Mouse (Mus musculus) layer of hippocampus, postnatal 36 days (tissue): ENCODE results near the gene Dop1b. TPM values are rescaled to one million over a fixed set of nuclear protein-coding genes. Genes with fewer than 3 reads are reported as not detected.
A peak's percentile ranks its signal among the peaks of the same experiment; 100 is the strongest.

Source experiments
- DNase-seq, 2 experiments: peaks; one replicate each; pipeline ENCODE4 v3.0.0; 2022
- total RNA-seq, 2 experiments: library from RNA; stranded (reverse); gene quantifications; 2 replicates each; pipeline ENCODE4 v1.2.3; 2021

Dop1b gene
- total RNA-seq, 2 experiments from 2014 or later = 104 to 114 TPM

DNA sequence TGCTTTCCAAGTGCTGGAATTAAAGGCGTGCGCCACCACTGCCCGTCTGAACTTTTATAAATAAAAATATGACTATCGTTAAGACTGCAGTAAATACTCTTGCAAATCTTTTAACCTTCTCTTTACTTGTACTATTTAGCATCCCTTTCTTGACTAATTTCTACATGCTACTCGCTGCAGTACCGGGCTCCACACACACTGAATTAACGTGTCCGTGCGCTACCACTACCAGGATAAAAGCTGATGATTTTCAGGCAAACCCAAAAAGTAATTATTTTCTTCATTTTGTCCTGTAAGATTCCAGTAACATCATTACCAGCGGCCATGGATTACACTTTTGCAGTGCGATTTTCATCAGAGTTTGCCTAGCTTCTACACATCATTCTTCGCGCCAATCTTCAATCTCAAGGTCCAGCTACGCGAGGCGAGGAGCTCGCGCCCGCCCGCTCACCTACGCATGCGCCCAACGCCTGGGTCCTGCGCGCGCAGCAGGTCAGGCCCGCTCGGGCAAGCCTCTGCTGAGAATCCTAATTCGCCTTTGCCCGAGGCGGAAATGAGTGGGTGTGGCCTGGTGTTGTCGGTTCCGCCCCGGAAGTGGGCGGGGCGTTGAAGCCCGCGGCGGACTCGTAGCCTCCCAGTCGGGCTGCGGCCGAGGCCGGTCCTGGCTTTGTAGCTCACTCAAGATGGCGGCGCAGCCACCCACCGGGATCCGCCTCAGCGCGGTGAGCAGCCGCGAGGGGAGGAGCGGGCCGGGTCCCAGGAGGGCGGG is 120.1 kb downstream of the Dop1b start, which contains the start of gene Morc3:
TSS of gene Morc3 (plus strand) at position 495 of the 769 bp plus-strand sequence.
- peak; percentile 99 to 100 for DNase-seq

- DNase-seq = peak; percentile 42 to 47
Measured at GRCm38 (mm10) chr16:93832451-93833276, 121.0 kb downstream of the Dop1b start.

DNA sequence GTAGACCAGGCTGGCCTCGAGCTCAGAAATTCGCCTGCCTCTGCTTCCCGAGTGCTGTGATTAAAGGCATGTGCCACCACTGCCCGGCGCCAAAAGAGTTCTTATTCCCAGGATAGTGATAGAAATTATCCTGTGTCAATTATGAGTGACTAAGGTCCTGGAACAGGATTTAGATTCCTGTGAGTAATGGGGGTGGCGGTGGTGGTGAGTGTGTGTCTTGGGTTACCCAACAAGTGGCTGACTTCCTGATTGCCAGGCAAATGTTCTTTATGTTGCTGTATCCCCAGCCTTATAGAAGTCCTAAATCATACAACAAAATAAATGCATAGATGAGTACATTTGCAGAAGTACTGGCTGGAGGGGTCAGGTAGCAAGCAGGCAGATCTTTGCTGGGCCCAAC is 121.8 kb downstream of the Dop1b start:
- DNase-seq = no peak

GRCm38 (mm10) chr16:93834076-93834475 is 122.4 kb downstream of the Dop1b start:
- no peak for DNase-seq

GRCm38 (mm10) chr16:93839049-93839448 is 127.3 kb downstream of the Dop1b start:
- no peak for DNase-seq

- DNase-seq = no peak
Measured at GRCm38 (mm10) chr16:93850527-93850926, 138.8 kb downstream of the Dop1b start.

- no peak for DNase-seq
Measured at GRCm38 (mm10) chr16:93859967-93860366, 148.3 kb downstream of the Dop1b start.

Other genes starting within 250 kb of the Dop1b start
- gene Setd4, start 107.8 kb upstream of the Dop1b start, total RNA-seq = 10 to 100 TPM; 10.1 to 13.8 TPM
- 10 to 100 TPM; 70.2 to 72.8 TPM for gene Cbr1, start 106.1 kb upstream of the Dop1b start, total RNA-seq
- gene Gm5678, start 83.8 kb upstream of the Dop1b start, total RNA-seq = 1 to 10 TPM; 2.8 to 4.1 TPM
- gene Cbr3, start 28.7 kb upstream of the Dop1b start, total RNA-seq = 10 to 100 TPM; 18.2 to 19.8 TPM
- 10 to 100 TPM; 30.4 to 31.2 TPM for gene Morc3, start 120.2 kb downstream of the Dop1b start, total RNA-seq
- under 1 TPM; 0.47 to 0.53 TPM for gene Chaf1b, start 172.0 kb downstream of the Dop1b start, total RNA-seq